Mouse (Mus musculus) bone marrow macrophage, adult 2 months (primary cell): ENCODE measurements around the gene Gsta4.

Source experiments
- CTCF ChIP-seq: IDR thresholded peaks from 2 replicates; pipeline ENCODE4 v1.5.1; 2012; ENCODE audit warnings: low read depth, mild to moderate bottlenecking, low read length, moderate library complexity
- POLR2A ChIP-seq: IDR thresholded peaks from 2 replicates; pipeline ENCODE4 v1.6.1; 2012; ENCODE audit warnings: mild to moderate bottlenecking, low read depth, low read length, borderline replicate concordance

GRCm38 (mm10) chr9:78222616-78223015, 40.0 kb downstream of the Gsta4 start:
- no peak for TF ChIP-seq POLR2A
- TF ChIP-seq CTCF: no peak
